Mouse (Mus musculus): ENCODE results near the gene Limch1. TPM values are rescaled to one million over a fixed set of nuclear protein-coding genes. Genes with fewer than 3 reads are reported as not detected.

The Limch1 gene
- polyA plus RNA-seq, 1 experiment from 2014 or later = 368 TPM

DNA sequence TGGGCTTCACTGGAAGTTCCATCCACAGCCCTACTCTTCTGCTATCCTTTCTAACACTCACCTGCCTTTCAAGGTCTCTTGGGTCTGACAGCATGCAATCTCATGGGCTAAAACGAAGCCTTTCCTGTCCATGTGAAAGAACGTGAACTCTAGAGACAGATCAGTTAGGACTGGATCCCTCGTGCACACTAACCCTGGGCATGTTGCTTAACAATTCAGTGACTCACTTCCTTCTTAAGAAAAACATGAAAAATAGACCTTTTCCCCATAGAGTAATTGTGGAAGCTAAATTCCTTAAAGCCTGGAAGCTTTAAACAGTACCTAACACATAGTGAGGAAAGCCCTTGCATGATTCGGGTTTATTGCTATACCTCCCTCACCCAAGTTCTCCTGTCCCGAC, 345.2 kb downstream of the Limch1 start:
- no peak overlapping the region for H3K27ac ChIP-seq (ENCODE audit: low read length)
- H3K4me3 ChIP-seq (ENCODE audit: low read depth, low read length) = no peak overlapping the region
- DNase-seq (ENCODE audit: low spot score) (no peak), ATAC-seq (no peak)
- H3K4me1 ChIP-seq (ENCODE audit: insufficient read depth, low read depth, low read length) = no peaks in the 10 kb centered on the region; the same call in 1 of the 2 replicates
- TF ChIP-seq CTCF (IDR thresholded peaks at IDR 0.05) (no peak), EP300 (IDR thresholded peaks at IDR 0.05) (no peak)
- H3K4me2 ChIP-seq (replicated peaks; ENCODE audit: low read depth, low read length) = no peak overlapping the region
- peaks cover 41% of the 10 kb centered on the region for H3K27me3 ChIP-seq (replicated peaks; ENCODE audit: insufficient read depth, low read length)
- no peak overlapping the region for H3K9ac ChIP-seq (replicated peaks; ENCODE audit: low read depth)
- no peaks in the 10 kb centered on the region for H3K36me3 ChIP-seq (ENCODE audit: insufficient read depth, low read length)
- H3K9me3 ChIP-seq (ENCODE audit: low read length) = no peaks in the 10 kb centered on the region
- WGBS = 59% methylated on average over 5 of the region's 5 CpGs

DNA sequence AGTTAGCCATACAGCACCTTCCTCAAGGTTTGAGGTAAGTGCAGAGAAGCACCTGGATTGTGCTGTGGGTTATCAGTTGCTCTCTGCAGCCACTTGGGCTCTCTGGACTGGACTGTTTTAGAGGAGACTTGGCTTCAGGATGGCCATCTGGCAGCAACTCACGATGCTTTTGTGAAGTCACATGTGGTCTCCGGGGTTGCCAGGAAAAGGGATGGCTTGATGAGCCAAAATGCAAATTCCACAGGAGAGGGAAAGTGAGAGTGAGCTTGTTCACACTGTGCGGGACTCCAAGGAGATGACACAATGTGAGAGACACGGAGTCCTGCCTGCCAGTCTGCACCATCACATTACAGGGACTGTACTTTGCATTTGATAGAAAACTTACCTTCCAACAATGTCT, 346.1 kb downstream of the Limch1 start:
- 7% methylated on average over 4 of the region's 4 CpGs for WGBS
- H3K4me2 ChIP-seq (replicated peaks; ENCODE audit: low read depth, low read length) = no peak overlapping the region
- no peaks in the 10 kb centered on the region; the same call in 1 of the 2 replicates for H3K4me1 ChIP-seq (ENCODE audit: insufficient read depth, low read depth, low read length)
- H3K9me3 ChIP-seq (ENCODE audit: low read length) = no peaks in the 10 kb centered on the region
- H3K27ac ChIP-seq (ENCODE audit: low read length) = no peak overlapping the region
- H3K4me3 ChIP-seq (ENCODE audit: low read depth, low read length) = no peak overlapping the region
- ATAC-seq (no peak), DNase-seq (ENCODE audit: low spot score) (no peak)
- H3K36me3 ChIP-seq (ENCODE audit: insufficient read depth, low read length) = no peaks in the 10 kb centered on the region
- H3K9ac ChIP-seq (replicated peaks; ENCODE audit: low read depth) = no peak overlapping the region
- peaks cover 46% of the 10 kb centered on the region for H3K27me3 ChIP-seq (replicated peaks; ENCODE audit: insufficient read depth, low read length)
- TF ChIP-seq CTCF (IDR thresholded peaks at IDR 0.05) = no peak
- TF ChIP-seq EP300 (IDR thresholded peaks at IDR 0.05) = no peak

DNA sequence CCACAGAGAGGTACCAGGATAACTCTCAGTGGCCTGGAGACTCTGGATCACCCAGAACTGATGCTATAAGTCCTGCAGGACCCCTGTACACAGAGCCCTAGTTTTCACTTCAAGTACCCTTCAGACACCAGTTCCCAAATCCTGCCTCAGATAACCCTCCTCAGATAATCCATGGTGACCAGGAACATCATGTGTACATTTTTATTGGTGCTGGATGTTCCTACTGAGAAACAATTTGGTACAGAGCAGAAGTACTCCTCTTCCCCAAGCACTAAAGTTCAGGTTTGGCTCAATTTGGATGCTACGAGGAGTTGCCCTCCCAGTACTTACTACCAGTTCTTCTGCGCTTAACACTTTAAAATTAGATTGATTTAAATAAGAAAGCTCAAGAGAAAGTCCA, 348.4 kb downstream of the Limch1 start:
- Histone ChIP-seq H3K36me3 (ENCODE audit: insufficient read depth, low read length) (no peaks in the 10 kb centered on the region), H3K4me1 (ENCODE audit: insufficient read depth, low read depth, low read length) (no peaks in the 10 kb centered on the region; the same call in 1 of the 2 replicates), H3K4me2 (replicated peaks; ENCODE audit: low read depth, low read length) (no peak overlapping the region), H3K27me3 (replicated peaks; ENCODE audit: insufficient read depth, low read length) (peaks cover 66% of the 10 kb centered on the region), H3K9ac (replicated peaks; ENCODE audit: low read depth) (no peak overlapping the region), H3K27ac (ENCODE audit: low read length) (no peak overlapping the region), H3K4me3 (ENCODE audit: low read depth, low read length) (no peak overlapping the region), H3K9me3 (ENCODE audit: low read length) (no peaks in the 10 kb centered on the region)
- ATAC-seq (no peak), DNase-seq (ENCODE audit: low spot score) (no peak)
- WGBS = 19% methylated on average over 2 of the region's 2 CpGs
- TF ChIP-seq EP300 (IDR thresholded peaks at IDR 0.05) = no peak
- TF ChIP-seq CTCF (IDR thresholded peaks at IDR 0.05) = no peak

DNA sequence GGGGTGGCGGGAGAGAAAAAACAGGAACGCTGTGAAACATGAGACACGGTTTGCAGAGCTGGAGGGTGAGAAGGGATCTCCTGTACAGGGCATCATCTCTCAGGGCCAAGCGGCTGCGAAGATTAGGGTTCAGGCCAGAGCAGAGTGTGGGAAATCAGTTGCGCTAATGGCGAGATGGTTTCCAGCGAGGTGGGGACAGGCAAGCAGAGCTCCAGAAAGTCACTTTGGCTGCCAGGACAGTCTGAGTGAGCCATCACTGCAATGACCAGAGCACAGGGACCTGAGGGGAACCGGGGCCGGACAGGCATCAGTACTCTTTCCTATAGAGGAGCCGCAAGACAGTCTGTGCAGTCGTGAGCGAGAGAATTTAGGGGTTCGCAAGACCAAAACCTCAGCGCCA, 349.5 kb downstream of the Limch1 start:
- ATAC-seq (no peak), DNase-seq (ENCODE audit: low spot score) (no peak)
- 5% methylated on average over 15 of the region's 15 CpGs for WGBS
- H3K9me3 ChIP-seq (ENCODE audit: low read length) = no peaks in the 10 kb centered on the region
- H3K27ac ChIP-seq (ENCODE audit: low read length) = no peak overlapping the region
- no peaks in the 10 kb centered on the region for H3K36me3 ChIP-seq (ENCODE audit: insufficient read depth, low read length)
- H3K27me3 ChIP-seq (replicated peaks; ENCODE audit: insufficient read depth, low read length) = peaks cover 76% of the 10 kb centered on the region
- H3K4me2 ChIP-seq (replicated peaks; ENCODE audit: low read depth, low read length) = no peak overlapping the region
- H3K9ac ChIP-seq (replicated peaks; ENCODE audit: low read depth) = no peak overlapping the region
- H3K4me1 ChIP-seq (ENCODE audit: insufficient read depth, low read depth, low read length) = no peaks in the 10 kb centered on the region; the same call in 1 of the 2 replicates
- TF ChIP-seq CTCF (IDR thresholded peaks at IDR 0.05) (no peak), EP300 (IDR thresholded peaks at IDR 0.05) (no peak)
- H3K4me3 ChIP-seq (ENCODE audit: low read depth, low read length) = no peak overlapping the region

DNA sequence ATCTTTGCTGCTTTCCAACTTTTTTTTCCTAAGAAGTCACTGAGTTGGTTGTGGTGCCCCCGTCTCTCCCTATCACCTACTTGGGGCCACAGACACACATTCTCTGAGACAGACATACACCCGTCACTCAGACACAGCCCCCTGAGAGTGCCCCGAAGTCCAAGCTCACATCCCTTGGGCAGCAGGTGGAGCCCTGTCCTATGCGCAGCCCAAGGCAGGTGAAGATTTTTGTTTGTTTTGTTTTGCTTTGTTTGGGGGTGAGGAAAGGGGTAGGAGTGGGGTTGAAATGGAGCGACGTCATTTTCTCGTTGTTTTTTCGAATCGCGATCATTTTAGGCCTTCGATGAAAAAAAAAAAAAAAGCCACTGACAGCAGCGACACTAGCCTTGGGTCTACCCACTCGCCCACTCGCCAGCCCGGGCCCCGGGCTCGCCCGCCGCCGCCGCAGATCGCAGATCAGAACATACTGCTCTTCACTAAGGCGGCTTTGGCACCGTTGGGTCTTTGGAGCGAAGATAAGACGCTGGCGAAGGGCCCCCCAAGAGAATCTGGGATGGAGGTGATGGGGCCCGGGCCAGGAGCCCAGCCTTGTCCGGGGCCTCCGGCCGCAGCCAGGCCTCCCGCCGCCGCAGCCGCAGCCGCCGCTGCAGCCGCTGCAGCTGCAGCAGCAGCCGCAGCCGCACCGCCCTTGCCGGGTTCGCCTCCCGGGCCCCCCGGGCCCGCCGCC, 350.2 kb downstream of the Limch1 start:
- no peak overlapping the region for H3K9ac ChIP-seq (replicated peaks; ENCODE audit: low read depth)
- 2% methylated on average over 39 of the region's 47 CpGs for WGBS

DNA sequence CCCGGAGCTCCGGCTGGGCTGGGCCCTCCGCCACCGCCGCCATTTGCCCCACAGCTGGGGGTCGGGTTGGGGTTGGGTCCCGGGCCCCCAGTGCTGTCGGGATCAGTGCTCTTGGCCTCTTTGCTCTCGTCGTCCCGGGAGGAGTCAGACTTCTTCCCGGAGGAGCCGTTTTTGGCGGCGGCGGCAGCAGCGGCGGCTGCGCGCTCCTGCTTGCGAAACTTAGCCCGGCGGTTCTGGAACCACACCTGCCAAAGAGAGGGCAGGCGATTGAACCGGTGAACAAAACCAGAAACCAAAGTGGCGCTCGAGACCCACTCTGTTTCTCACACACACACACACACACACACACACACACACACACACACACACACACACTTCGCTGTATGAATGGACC, 350.7 kb downstream of the Limch1 start:
- Histone ChIP-seq H3K36me3 (ENCODE audit: insufficient read depth, low read length) (no peaks in the 10 kb centered on the region), H3K27ac (ENCODE audit: low read length) (no peak overlapping the region), H3K9me3 (ENCODE audit: low read length) (no peaks in the 10 kb centered on the region), H3K9ac (replicated peaks; ENCODE audit: low read depth) (no peak overlapping the region), H3K27me3 (replicated peaks; ENCODE audit: insufficient read depth, low read length) (peaks cover 79% of the 10 kb centered on the region), H3K4me1 (ENCODE audit: insufficient read depth, low read depth, low read length) (no peaks in the 10 kb centered on the region; the same call in 1 of the 2 replicates), H3K4me2 (replicated peaks; ENCODE audit: low read depth, low read length) (peak overlapping the region; percentile 53), H3K4me3 (ENCODE audit: low read depth, low read length) (peak overlapping the region; percentile 35)
- no peak for TF ChIP-seq CTCF (IDR thresholded peaks at IDR 0.05)
- no peak for TF ChIP-seq EP300 (IDR thresholded peaks at IDR 0.05)
- DNase-seq (ENCODE audit: low spot score) = peak; percentile 36
- peak; percentile 11; the same call in 1 of the 2 replicates for ATAC-seq
- WGBS = 2% methylated on average over 24 of the region's 28 CpGs

More for the DNA sequence above, 350.2 kb downstream of the Limch1 start:
- Histone ChIP-seq H3K9me3 (ENCODE audit: low read length) (no peaks in the 10 kb centered on the region), H3K36me3 (ENCODE audit: insufficient read depth, low read length) (no peaks in the 10 kb centered on the region), H3K27ac (ENCODE audit: low read length) (no peak overlapping the region), H3K27me3 (replicated peaks; ENCODE audit: insufficient read depth, low read length) (peaks cover 75% of the 10 kb centered on the region), H3K4me2 (replicated peaks; ENCODE audit: low read depth, low read length) (peak overlapping the region; percentile 53), H3K4me3 (ENCODE audit: low read depth, low read length) (peak overlapping the region; percentile 35), H3K4me1 (ENCODE audit: insufficient read depth, low read depth, low read length) (no peaks in the 10 kb centered on the region; the same call in 1 of the 2 replicates)
- no peak for TF ChIP-seq CTCF (IDR thresholded peaks at IDR 0.05)
- no peak for TF ChIP-seq EP300 (IDR thresholded peaks at IDR 0.05)
- 0 out of 2 replicates have a peak, but pooled peaks have one; percentile 16 for ATAC-seq
- DNase-seq (ENCODE audit: low spot score) = no peak
